Mouse (Mus musculus): ENCODE results near the gene Atrnl1.
"Not testable (repeated sequence)": the region's sequence is repeated elsewhere in the genome, so short reads cannot be mapped to it uniquely, and the experiment has no call there.

Gene Atrnl1

DNA sequence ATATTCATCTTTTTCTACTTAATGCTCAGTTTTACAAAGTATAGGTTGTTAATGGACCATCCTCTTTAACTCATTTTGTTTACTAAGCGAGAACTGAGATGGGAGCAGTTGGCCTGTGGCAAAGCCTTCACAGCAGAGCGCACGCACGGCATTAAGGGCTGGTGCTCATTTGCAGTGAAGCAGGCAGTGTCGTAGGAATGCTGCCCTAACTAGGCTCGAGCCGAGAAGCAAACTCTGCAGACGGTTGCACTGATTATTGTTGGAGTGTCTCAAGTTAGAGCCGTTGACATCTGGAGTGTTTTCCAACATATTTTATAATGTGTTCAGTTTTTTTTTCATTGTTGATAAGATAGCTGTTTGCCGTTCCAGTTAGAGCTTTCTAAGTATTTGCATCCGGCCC is 206.9 kb downstream of the Atrnl1 start:
- no peak for DNase-seq (ENCODE audit: low read depth, low spot score)

DNA sequence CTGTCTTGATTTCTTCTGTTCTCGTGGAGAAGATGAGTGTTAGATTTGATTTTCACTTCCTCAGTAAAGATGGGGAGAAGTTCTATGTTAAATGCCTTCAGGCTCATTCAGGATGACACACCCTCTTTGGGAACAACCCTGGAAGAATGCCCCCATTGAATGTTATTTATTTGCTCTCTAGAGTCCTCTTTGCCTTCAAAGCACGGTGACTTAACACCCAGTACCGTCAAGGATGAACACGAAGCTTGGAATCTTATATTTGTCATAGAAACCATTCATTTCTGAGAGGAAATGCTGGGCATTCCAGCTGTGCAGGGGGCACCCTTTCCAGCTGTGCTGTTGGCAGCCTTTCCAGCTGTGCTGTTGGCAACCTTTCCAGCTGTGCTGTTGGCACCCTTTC is 212.6 kb downstream of the Atrnl1 start:
- no peak for DNase-seq (ENCODE audit: low read depth, low spot score)

DNA sequence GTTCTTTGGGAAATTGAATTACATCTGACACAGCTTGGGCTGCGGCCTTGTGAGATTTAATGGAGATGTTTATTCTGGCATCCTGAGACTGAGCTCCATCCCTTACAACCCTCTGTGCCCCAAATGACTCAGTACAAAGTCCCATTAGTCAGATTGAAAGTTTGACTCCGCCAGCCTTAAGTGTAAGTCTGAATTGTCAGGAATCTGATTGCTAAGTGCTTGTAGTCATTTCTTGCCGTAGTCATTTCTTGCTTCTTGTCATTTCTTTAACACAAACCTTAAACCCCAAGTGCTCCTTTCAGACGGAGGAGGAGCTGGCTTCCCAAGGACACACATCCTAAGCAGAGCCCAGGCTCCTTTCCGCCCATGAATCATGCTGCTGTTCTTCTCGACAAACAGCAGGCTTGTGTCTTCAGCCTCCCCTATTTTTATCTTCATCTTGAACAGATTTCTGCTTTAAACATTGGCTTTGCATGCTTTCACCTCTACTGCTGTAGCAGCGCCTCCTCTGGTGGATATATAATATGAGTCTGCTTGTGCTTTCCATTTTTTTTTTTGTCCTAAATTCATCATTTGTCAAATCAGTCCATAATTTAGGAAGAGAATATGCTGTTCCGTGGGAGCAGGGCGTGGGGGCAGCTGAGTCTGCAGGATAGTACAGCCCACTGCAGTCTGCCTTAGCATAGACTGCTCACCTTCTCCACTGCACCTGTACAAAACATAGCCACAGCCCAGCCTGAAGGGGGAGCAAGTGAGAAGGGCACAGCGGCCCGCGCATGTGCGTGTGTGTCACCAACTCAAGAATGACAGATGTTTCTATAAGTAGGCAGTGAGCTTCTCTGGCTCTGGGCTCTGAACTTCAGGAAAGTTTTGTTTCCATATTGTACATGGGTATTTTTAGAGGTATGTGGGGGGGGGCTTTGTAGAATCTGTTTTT is 214.7 kb downstream of the Atrnl1 start:
- DNase-seq (ENCODE audit: low read depth, low spot score): no peak

DNA sequence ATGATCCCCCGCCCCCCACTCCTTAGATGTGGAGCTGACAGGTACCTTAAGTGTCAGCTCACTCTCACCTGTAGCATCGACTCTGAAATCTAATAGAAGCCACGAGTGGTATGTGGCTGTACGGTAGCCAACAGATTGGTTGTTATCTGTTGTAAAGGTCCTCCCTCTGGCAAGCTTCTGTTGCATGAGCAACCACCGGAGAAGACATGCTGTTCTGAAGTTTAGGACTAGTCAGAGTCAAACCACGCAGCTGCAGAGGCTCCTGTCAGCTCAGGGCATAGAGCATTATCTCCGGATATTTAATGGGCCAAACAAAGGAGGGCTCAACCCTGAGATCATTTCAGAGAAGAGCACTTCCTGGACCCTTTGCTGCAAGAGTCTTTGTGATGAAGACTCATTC is 222.2 kb downstream of the Atrnl1 start:
- no peak for DNase-seq (ENCODE audit: low read depth, low spot score)

DNA sequence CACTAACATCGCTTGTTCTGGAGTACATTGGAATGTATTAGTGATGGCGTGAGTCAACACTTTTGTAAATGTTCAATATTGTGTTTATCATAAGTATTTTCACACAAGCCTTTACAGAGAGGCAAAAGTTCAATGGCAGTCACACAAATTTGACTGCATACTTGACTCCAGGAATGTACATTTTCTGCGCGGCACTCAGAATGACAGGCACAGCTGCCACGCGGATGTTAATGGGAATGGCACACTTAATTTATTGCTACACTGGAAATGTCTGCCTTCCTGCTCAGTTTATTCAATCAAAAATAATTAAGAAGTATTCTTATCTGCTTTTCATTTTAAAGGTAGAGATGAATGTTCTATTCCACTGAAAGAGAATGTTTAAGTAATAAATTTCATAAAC is 227.0 kb downstream of the Atrnl1 start:
- no peak for DNase-seq (ENCODE audit: low read depth, low spot score)

DNA sequence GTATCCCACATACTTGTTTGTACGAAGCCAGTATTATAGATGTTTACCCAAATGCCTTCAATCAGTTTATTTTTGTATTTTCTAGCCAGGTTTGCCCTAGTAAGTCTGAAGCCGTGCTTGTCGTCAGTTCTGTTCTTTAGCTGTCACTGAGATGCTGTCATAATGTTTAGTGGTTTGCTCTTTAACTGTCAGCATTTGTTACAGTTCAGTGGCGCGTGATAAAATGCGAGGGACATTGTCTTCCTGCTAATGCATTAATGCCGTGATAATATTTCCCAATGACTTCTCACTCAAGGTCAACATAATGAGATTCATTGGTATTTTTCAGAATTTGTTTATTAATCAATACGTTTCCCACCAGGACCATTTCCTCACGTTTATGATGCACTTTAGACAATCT is 227.7 kb downstream of the Atrnl1 start:
- no peak for DNase-seq (ENCODE audit: low read depth, low spot score)

DNA sequence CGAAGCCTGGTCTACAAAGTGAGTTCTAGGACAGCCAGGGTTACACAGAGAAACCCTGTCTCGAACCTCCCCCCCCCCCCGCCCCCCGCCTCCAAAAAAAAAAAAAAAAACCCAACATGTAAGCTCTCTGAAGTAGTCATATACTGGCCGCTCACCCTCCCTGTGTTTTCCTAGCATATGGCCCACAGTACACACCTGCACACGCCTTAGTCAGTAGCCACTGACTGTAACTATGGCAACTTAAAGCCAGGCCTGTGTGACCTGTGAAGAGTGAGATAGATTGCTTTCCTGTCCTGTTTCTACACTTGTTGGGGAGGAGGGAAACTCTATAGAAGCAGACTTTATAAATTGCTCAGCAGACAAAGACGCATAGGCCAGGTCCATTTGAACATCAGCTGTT is 239.1 kb downstream of the Atrnl1 start:
- DNase-seq (ENCODE audit: low read depth, low spot score): no peak

DNA sequence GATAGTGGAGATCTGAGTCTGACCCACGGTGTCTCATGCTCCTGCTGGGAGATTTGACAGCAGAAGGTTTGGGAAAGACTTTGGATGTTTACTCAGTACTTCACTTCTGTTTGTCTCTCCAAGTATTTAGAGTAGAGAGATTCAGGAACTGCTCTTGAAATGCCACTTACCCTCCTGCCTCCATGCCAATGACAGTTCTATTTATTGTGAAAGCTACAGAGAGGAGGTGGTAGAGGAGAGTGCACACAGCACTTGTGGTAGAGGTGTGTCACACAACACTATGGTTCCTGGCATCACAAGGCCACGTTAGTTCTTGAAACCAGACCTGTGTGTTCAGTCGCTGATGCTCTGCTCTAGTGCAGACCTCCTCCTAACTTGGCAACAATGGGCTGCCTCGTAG is 257.5 kb downstream of the Atrnl1 start:
- no peak for DNase-seq (ENCODE audit: low read depth, low spot score)

DNA sequence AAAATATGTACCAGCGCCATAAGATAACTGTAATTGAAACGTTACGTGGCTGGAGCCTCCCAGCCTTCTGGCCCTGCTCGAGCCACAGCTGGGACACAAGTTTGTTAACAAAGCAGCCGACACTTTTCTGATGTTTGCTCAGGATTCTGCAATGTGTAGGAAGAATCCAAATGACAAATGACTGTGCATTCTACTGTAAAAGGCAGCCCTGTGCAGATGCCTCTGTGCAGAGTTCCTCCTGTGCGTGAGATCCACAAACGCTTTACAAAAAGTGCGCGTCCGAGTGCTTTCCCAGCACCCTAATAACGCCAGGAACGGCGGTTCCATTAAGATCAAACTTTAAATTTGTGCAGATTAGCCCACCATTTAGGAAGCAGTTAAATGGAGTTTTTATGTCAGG is 260.0 kb downstream of the Atrnl1 start:
- DNase-seq (ENCODE audit: low read depth, low spot score): no peak

DNA sequence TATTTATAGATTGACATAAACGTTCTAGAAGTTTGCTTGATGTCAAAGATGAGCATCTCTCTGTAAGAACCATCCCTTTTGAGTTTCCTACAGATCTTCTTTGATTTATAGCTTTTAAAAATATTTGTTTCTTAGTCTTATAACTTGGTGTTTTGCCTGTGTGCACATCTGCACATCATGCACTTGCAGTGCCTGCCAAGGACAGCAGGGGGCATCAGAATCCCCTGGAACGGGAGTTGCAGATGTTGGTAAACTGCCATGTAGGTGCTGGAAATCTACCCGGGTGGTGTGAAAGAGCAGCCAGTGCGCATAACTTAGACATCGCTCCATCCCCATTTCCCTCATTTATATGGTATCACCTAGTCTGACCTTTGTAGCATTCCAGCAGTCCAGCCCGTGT is 265.2 kb downstream of the Atrnl1 start:
- no peak for DNase-seq (ENCODE audit: low read depth, low spot score)

DNA sequence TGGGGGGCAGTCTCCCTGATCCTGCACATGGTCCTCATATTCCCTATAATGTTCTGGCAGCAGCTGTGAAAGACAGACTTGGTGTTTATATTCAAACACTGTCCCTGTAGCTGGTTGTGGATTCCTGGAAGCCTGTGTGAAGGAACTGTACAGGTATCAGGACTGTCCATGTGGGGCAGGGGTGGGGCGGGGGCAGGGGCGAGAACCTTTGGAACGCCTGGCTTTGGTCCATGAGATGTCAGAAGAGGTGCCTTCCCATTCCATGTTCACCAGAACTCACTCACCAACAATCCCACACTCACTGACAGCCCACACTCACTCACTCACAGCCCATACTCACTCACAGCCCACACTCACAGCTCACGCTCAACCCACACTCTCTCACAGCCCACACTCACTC is 266.5 kb downstream of the Atrnl1 start:
- no peak for DNase-seq (ENCODE audit: low read depth, low spot score)

DNA sequence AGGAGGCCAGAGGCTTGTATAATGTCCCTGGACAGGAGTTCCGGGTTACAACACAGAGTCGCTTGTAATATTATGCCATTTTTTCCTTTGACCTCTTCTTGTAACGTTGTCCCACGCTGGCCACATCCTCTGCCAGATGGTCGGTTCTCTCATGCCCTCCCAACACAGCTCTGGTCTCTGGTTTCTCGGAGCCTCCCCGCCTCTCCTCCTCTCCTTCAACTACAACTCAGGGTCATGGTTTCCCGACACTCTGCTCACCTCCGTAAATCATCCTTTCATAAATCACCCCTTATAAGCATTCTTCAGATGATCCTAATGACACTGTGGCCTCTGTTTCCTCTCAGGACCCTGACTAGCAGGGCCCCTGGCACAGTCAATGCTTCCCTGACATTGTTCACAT is 267.7 kb downstream of the Atrnl1 start:
- no peak for DNase-seq (ENCODE audit: low read depth, low spot score)

DNA sequence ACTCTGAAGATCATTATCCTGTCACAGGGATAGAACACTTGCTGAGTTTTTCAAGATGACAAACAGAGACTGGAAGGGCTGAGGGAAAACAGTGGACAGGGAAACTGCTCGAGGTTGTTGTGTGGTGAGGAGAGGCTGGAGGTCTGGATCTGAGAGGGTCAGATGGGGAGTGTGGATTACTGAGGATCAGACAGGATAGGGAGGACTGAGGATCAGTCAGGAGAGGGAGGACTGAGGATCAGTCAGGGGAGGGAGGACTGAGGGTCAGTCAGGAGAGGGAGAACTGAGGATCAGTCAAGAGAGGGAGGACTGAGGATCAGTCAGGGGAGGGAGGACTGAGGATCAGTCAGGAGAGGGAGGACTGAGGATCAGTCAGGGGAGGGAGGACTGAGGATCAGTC is 269.0 kb downstream of the Atrnl1 start:
- not testable (repeated sequence) for DNase-seq (ENCODE audit: low read depth, low spot score)

DNA sequence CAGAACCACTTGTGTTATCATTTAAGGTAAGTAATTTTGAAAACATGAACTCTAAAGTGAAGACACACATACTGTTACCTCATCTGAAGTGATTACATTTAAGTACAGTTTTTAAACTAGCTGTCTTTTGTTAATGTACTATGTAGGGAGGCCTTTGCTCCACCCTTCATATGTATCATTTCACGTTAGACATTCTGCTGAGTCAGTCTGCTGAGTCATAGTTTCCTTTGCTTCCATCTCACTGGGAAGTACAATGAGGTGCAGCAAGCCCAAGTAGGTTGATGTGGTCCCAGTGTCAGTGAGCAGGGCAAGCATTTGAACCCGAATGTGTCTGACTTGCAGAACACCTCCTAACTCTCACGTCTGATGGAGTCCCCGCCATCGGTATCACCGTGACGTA is 271.1 kb downstream of the Atrnl1 start:
- peak; percentile 58 for DNase-seq (ENCODE audit: low read depth, low spot score)

DNA sequence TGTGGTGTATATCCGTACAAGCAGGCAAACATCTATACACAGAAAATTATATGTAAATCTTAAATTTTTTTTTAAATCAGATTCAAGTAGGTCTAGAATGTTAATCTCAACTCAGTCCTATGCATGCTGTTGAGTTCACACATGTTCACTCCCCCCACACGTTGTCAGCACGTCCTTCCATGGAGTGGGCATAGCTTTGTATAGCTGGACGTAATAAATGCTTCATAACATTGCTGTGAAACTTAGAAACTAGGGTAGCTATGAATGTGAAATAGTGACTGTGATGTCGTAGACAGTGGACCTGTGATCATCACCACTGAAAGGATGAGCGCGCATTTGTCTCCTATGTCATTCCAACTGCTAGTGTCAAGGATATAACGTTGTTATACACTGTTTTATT is 278.0 kb downstream of the Atrnl1 start:
- no peak for DNase-seq (ENCODE audit: low read depth, low spot score)

DNA sequence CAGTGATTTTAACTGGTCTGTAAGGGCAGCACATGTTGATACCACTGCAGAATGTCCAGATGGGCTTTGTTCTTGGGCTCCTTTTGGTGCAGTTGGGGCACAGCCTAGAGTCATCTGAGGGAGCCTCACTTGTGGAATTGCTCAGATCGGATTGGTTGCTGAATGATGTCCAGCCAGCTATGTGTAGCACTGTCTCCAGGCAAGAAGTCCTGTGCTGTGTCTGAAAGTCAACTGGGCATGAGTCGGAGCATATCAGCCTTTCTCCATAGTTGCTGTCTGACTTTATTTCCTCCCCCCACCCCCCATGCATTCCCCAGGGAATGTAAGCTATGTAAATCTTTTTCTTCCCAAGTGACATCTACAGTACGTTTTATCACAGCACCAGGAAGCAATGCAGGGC is 278.9 kb downstream of the Atrnl1 start:
- no peak for DNase-seq (ENCODE audit: low read depth, low spot score)

DNA sequence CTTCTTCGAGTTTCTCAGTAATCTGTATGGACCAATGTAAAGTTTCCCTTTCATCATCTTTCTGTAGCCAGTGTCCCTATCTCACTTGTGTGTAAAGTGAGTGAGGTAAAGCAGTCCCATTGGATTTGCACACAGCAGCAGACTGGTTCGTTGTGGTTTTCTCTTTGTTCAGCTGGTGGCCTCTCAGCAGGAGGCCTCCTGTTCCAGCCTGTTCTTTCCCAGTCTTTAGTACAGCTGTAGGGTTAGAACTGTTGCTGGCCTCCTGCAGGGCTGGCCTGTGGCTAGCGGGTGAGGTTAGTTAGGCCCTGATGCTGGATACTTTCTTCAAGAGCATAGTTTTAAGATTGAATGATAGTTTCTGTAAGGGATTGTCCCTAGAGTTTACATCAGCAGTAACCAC is 280.1 kb downstream of the Atrnl1 start:
- no peak for DNase-seq (ENCODE audit: low read depth, low spot score)

DNA sequence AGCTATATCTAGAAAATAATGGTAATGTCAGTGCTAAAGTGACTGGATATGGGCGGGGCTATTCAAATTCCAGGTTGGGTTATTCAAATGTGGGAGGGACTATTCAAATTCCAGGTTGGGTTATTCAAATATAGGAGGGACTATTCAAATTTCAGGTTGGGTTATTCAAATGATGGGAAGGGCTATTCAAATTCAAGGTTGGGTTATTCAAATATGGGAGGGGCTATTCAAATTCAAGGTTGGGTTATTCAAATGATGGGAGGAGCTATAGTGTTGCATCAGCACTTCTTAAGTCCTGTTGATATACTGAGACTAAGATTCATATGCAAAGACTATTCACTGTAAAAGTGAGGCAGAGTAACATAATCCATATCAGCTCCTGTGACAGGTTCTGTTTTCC is 283.4 kb downstream of the Atrnl1 start:
- DNase-seq (ENCODE audit: low read depth, low spot score): peak; percentile 26

DNA sequence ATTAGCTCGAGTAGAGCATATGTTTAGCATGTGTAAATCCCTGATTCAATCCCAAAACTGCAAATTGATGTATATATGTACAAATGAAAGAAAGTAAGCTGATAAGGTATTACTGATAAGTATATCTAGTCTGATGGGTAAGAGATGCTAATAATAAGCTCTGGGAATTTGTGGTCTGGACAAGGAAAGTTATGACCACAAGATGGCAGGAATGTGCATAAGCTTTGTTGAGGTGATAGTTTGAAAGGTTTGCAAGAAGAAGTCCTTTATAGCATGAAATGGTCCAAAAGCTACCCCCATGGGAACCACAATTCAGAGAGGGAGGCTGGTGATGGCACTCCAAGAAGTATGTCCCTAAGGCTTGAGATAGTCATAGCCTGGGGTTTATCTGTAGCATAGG is 289.2 kb downstream of the Atrnl1 start:
- no peak for DNase-seq (ENCODE audit: low read depth, low spot score)

DNA sequence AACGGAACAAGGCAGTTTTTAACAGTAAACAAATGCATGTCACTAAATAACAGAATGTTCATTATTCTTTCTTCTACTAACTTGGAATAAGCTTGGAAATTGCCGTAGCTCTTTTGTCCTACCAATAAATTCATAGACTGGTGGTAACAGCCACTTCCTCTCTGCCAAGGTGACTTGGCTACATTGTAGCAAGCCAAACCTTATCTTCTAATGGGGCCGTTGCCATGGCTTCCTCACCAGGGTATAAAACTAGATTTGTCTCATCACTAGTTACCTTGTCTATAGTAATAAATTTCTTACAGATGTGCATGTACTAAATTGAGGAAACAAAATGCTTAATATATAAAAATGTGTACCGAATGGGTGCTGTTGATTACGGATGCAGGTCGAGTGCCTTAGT is 298.6 kb downstream of the Atrnl1 start:
- DNase-seq (ENCODE audit: low read depth, low spot score): no peak

DNA sequence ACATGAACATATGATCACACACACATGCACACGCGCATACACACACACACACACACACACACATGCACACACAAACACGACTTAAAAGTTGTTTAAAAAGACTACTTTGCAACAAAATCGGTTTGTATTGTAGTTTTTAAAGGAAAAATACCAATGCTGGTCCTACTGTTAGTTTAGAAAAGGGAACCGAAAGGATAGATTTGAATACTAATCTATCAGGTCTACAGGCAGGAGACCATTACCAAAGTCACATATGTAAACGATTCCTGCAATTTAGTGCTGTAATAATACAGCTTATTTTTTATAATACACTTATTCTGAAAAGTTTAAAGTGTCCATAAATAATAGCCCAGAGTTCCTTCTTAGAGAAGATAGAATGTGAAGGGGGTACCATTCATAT is 299.8 kb downstream of the Atrnl1 start:
- no peak for DNase-seq (ENCODE audit: low read depth, low spot score)

DNA sequence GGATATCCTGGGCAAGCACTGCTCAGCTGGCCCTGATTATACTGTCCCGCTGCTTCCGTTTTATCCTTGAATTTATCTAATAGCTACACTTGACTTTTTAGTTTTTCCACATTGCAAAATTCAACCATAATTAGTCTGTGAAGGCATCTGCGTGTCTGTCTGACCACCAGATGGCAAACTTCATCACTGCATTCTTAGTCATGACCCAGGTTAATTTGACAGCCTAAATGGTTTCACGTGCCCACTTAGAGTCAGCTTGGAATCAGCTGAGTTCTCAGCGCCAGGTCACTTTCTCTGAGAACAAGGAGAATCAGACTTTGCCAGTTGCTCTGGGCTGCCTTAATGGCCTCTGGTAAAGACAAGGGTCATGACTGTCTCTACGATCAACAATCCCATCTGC is 305.5 kb downstream of the Atrnl1 start:
- DNase-seq (ENCODE audit: low read depth, low spot score): no peak

DNA sequence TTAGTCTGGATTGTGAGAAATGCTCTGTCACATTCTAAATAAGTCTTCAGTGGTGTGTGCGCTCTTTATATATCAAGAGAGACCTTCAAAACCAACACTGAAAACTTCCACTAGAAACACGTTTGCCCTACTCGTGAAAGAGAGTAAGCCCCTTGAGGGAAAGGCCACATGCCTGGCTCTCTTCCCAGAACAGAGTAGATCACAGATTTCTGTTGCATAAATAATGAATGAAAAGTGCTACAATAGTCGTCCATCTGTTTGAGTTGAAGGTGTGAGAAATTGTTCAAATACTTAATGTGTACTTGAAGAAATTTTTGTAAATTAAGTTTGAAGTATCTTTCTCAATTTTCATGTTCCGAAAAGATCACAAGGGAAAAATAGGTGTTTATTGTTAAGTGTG is 312.2 kb downstream of the Atrnl1 start:
- no peak for DNase-seq (ENCODE audit: low read depth, low spot score)

DNA sequence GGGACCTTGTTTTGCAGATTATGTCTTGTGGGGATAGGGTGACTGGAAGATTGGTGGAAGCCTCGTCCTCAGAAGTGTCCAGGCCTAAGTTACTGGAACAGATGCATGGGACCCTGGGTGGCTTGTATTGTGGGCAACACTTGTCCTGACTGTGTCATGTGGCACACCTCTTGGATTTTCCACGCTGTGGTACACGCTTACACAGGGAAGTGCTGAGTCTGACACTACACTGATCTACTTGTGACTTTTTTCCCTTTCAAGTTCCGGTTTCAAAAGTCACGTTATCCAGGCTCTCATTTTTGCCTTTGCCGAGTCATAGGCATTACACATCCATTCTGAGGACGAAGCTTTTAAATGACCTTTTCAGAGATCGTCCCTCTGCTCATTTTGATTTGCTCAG is 314.0 kb downstream of the Atrnl1 start:
- no peak for DNase-seq (ENCODE audit: low read depth, low spot score)

All from c-Kit-negative CD71-positive TER-119-positive erythroid progenitor cells, embryonic 14.5 days (primary cell).